Mouse (Mus musculus): ENCODE results near the gene Nxpe3. TPM values are rescaled to one million over a fixed set of nuclear protein-coding genes. Genes with fewer than 3 reads are reported as not detected.

Gene Nxpe3
- total RNA-seq (2015) (4.4 and 6.3 TPM in 2 replicates), total RNA-seq (2017) (4.4 and 6.9 TPM in 2 replicates)

DNA sequence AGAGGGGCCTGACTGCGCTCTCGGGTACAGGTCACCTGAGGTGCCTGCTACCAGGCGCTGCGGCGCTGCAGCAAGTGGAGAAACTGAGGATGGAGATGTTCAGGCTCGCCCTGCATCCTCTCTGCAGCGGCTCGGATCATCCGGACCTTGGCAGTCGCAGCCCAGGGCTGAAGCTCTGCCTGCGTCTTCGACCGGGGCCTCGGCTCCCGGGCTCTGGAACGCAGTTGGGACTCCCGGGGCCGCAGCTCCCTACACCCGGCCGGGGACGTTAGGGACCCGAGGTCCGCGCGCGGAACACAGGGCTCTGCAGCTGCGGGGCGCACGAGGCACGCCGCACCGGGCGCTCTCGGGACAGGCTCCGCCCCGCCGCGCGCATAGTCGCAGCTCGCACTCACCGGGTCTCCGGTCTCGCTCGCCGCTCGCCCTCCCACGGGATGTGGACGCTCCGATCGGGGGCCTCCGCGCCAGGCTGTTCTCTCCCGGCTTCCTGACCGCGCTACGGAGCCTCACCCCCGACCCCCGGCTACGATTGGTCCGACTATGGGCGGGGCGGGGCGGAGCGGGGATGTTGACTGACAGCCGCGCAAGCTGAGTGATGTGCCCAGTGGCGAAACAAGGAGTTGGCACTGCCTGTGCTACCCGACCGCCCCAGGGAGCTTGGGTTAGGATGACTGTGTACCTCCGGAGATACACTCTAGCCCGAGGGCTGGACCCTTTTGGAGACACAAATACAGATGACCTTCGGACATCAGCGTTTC lies at the start of gene Nxpe3:
Gene Nxpe3 (minus strand): TSS at position 393 of the 758 bp plus-strand sequence.
- ATAC-seq (replicated peaks; ENCODE audit: poor library complexity), result peak; percentile 78

DNA sequence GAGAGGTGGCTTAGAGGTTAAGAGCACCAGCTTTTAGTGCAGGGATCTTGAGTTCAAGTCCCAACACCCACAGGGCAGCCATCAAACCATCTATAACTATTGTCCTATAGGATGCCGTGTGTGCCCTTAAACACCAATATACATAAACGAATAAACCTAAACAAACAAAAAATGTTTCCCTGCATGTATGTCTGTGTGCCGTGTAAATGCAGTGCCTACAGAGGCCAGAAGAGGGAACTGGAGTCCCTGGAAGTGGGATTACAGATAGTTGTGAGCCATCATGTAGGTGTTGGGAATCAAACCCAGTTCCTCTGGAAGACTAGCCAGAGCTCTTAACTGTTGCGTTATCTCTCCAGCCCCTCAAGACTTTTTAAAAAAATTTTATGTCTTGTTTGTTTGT lies 45.7 kb upstream of the Nxpe3 start:
- no peak for ATAC-seq (replicated peaks; ENCODE audit: poor library complexity)

DNA sequence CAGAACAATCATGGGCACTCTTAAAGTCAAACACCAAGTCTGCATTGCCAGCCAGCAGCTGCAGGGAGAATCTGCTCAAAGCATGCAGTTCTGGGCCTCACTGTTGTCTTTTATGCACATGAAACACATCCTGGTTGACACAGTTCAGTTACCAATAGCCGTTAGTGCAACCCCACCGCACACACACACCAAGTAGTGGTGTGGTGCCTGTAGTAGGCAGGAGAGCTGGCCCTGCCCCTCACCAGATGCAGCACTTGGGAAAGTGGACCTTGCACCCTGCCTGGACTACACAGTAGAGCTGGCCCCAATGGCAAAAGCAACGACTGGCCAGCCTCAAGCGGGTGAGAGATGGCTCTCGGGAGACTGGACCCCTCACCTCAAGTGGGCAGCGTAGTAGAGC lies 44.6 kb upstream of the Nxpe3 start:
- ATAC-seq (replicated peaks; ENCODE audit: poor library complexity), result no peak

DNA sequence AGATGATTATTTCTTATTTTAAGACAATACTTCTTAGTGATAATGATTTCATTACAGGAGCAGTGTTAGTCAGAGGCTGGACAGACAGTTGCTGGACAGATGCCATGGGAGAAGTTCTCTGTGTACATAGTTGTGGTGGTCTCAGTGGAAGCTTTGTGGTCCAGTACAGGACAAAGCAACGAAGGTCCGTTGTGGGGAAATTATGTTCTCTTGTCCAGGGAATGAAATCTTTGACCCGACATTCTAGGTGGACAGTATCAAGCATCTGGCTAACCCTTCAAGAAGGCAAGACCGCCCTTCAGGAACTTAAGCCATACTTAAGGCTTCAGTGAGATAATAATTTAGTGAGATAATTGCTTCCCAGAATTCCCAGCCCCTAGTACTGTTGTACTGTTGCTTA lies 43.7 kb upstream of the Nxpe3 start:
- no peak for ATAC-seq (replicated peaks; ENCODE audit: poor library complexity)

DNA sequence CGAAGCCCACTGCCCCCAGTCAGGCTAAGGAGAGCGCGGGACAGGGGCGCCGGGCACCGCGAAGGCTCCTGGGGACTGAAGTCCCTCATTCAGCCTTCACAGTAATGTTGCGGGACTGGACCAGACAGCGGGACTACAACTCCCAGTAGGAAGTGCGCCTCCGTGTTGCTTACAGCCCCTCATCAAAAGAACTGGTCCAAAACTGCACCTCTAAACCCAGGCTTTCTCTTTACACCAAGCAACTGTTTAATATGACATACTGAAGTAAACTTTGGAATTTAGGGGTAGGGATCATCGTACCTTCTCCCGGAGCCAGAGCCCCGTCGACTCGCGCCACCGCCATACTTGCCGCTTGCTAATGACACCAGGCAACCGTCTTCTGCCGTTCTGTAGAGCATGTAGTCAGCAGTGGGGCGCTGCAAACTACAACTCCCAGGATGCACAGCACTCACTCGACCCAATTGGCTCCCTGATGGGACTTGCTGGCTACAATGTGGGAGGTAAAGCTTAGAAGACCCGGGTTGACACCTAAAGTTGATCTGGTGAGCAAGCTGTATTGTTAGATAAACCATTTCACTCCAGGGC lies 39.5 kb upstream of the Nxpe3 start, which contains the start of gene Cep97:
Gene Cep97 (minus strand): TSS at position 403 of the 585 bp plus-strand sequence.
- peak; percentile 94 for ATAC-seq (replicated peaks; ENCODE audit: poor library complexity)

DNA sequence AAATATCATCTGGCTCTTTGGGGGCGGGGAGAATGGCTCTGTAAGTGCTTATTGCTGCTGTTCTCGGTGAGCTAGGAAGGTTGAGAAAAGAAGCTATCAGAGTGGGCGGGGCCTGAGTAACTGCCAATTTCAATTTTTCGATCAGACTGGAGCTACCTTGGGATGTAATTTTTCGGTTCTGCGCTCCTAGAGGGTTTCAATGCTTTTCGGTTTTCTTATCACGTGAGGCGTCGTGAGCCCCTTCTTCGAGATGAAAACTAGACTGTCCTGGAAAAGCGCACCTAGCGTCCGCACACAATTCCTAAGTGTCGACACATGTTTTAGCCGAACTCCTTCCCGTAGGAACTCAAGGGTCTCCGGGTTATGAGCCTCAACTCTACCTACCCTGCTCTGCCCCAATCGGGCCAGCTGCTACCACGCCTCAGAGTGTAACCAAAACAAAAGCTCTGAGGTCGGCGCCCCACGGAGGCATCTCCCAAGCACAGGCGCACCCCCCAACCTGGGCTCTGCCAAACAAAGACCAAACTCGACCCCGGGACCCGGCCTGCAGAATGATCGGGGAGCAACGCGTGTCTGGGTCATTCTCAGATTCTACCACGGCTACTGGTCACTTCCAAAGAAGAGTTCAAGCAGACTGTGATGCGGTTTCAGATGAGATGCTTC lies 38.7 kb upstream of the Nxpe3 start:
- ATAC-seq (replicated peaks; ENCODE audit: poor library complexity), result peak; percentile 43

DNA sequence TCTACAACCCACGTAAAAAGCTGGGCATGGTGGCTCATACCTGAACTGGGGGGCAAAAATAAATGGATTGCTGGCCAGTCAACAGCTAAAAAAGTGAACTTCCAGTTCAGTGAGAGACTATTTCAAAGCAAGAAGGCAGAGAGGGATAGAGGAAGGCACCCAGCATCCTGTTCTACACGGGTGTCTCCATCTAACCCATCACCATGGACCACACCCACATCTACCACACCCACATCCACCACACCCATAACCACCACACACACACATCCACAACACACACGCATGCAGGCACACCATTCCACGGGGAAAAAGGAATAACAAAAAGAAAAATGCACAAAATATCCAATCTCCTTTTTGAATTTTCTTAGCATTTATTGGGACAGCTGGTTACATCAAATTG lies 28.9 kb upstream of the Nxpe3 start:
- peak; percentile 39; the same call in 1 of the 2 replicates for ATAC-seq (replicated peaks; ENCODE audit: poor library complexity)

DNA sequence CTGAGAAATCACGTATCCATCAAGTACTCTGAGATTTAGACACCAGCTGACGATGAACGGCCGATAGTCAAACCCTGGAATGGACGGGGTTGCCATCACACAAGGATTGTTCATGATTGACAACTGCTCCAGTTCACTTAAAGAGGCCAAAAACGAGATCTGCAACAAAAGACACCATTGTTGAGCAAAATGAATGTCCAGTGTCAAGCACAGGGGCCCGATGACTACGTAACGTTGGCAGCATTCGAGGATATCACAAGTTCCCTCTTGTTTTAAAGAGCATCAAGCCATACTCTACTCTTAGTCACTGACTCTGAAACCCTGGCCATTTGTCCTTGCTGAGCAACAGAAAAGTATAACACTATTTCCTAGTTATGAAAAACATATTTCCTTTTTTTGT lies 27.0 kb upstream of the Nxpe3 start:
- ATAC-seq (replicated peaks; ENCODE audit: poor library complexity), result no peak

DNA sequence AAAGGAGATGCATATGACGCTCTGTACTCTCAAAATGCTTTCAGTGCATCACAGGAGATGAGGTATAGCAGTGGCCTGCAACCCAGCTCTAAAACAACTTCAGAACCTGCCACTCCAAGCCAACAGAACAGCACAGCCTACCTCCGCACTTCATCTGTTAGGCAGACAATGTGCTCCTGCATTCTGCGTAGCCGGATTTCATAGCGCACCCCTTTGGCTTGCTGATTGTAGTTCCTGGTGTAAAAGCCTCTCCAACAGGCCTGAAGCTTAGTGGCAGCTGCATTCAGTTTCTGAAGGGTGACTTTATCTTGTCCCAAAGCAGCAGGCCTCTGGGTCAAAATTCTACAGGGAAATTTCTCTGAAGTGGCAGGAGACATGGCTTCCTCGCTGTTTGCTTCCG lies 19.6 kb upstream of the Nxpe3 start:
- ATAC-seq (replicated peaks; ENCODE audit: poor library complexity), result no peak

DNA sequence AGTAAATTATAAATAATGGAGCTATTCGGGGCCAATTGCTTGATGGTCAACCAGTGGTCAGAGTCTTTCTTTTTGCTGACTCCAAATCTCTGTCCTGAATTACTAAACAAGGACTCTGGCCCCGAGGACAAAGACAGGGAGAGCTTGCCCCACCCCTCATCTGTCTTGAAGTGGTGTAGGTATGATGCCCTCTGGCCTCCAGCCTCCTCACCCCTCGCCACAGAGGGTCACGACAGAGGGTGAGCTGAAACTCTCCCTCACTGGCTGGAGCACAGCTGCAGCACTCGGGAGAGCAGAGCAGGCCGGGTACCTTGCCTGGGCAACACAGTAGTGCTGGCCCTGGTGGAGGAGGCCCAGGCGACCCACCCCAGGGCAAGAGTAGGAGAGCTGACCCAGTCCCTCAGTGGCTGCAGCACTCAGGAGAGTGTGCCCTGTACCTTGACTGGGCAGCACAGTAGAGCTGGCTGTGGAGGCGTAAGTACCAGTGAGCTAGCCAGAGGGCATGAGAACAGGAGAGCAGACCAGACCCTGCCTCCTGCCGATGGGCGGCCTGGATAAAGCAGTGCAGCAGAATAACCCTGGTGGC lies 15.2 kb upstream of the Nxpe3 start:
- ATAC-seq (replicated peaks; ENCODE audit: poor library complexity), result no peak

DNA sequence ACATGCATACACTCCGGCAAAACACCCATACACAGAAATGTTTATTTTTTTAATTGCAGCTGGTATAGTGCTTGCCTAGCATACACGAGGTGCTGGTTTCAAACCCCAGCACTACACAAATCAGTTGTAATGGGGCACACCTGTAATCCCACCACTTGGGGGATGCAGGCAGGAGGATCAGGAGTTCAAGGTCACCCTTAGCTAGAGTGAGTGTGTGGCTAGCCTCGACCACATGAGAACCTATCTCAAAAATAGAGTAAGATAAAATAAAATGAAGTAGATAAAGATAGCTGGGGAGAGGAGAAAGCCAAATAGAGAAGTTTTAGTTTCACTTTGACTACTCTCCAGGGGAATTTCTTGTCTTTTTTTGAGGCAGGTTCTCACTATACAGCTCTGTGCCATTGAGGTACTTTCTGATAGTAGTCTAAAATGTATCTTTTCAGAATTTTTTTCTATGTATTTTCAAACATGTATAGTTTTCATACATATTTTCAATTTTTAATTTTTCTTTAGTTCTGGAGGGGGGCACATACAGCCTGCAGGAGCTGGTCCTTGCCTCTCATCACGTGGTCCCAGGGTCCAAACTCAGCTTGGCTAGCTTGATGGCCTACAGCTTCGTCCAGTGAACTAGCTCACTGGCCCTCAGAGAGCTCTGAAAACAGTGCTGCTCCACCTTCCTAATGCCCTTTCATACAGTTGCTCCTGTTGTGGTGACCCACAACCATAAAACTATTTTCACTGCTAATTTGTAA lies 12.0 kb upstream of the Nxpe3 start:
- ATAC-seq (replicated peaks; ENCODE audit: poor library complexity), result peak; percentile 70

DNA sequence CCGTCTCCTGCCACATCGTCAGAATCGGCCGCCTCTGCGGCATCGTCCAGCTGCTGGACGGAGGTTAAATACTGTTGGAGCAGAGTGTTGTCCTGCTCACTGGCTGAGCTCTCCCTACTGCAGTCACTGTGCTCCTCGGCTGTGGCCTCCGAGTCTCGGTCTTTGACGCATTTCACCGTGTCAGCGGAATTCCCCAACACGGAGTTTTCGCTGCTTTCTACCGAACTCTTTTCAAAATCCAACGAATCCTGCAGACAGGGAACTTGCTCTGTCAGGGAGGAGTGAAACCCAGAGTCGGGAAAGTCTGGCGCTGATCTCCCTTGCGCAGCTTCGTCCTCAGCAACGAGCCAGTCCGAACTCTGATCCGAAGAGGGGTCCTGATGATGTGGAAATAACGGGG lies 10.3 kb upstream of the Nxpe3 start:
- no peak for ATAC-seq (replicated peaks; ENCODE audit: poor library complexity)

DNA sequence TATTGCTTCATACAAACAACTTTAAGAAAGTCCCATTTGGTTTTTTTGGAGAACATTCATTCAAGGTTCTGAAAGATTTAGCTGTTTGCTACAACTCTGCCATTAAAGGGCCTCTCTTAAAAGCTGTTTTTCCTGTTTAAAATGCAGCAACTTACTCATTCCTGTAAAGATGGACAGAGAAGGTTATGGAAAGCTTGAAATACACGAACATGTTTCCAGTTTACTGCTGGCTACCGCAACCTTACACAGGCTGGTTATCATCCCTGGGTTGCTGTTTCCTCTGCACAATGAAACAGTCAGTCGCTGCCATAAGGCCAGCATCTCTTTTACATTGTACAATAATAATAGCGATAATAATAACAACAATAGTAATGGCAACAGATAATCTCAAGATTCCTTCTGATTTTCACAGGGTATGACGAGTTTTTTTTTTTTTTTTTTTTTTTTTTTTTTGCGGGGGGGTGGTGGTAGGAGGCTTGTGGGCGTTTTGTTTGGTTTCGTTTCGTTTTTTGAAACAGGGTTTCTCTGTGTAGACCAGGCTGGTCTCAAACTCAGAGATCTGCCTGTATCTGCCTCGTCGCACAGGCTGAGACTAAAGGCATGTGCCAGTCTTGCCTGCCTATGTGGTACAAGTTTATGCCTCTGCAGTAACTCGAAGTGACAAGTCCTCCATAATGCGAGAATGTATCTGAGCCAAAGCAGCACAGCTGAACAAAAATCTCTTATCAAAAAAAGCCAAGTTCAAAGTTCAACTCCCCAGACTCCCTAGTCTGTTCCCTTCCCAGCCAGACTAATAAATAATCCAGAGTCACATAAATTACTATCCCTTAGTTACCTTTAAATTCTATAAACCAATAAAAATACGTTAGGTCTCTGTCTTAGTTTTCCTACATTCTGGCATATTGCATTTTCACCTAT lies 7.0 kb upstream of the Nxpe3 start:
- ATAC-seq (replicated peaks; ENCODE audit: poor library complexity), result no peak

DNA sequence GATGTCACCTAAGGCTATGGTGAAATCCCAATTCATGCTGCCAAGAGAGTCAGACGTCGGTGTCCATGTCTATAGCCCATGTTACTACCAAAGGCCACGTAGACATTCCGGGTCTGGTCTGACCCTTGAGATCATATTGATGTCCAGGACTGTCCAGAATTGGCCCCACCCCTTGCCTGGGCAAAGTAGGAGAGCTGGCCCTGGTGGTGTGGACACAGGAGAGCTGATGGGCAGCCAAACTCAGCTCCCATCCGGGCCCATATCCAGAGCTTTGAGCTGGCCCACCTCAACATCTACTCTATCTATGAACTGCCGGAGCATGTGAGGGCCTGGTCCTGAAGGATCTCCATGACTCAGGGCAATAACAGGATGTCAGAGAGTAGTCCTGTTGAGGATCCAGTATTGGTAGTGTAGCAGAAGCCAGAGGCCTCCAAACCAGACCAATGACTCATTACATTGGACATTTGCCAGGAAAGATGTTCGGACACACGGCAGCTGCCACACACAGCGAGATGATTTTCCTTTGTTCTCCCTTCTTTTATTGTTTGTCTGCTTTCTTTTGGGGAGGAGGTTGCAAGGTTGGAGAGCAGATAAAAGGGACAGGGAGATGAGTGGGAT lies 3.4 kb upstream of the Nxpe3 start:
- ATAC-seq (replicated peaks; ENCODE audit: poor library complexity), result no peak

DNA sequence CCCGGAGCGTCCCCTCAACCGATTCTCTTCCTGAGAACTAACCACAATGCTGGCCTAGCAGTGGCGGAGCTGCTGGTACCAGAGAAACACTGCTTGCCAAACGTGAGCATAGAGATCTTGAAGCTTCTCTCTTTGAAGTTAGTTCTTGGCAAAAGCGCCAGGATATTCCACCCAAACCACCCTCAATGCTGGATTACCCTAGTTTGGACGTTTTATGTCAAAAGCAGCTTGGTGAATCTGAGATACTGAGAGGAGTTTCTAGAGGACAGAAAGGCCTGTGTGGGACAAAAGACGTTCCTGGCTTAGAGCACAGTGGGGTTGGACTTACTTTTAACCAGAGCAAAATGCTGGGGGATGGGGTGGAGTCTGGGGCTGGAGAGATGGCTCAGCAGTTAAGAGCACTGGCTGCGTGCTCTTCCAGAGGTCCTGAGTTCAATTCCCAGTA lies 588 bp upstream of the Nxpe3 start:
- ATAC-seq (replicated peaks; ENCODE audit: poor library complexity), result peak; percentile 14; the same call in 1 of the 2 replicates

DNA sequence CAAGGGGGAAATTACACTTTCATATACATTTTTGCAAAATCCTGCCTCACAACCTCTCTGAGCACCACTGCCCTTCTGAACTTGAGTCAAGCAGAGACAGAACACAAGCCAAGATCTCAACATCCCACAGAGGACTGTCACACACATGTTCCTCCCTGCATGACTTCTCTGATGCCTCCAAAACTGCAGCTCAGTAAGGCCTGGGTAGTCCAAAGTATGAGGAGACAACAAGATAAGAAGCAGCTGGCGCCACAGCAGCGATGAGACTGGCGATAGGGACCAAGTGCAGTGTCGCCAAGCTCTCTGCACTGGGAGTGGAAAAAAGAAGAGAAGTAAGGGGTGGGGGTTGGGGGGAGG lies 571 bp downstream of the Nxpe3 start:
- peak; percentile 15 for ATAC-seq (replicated peaks; ENCODE audit: poor library complexity)

DNA sequence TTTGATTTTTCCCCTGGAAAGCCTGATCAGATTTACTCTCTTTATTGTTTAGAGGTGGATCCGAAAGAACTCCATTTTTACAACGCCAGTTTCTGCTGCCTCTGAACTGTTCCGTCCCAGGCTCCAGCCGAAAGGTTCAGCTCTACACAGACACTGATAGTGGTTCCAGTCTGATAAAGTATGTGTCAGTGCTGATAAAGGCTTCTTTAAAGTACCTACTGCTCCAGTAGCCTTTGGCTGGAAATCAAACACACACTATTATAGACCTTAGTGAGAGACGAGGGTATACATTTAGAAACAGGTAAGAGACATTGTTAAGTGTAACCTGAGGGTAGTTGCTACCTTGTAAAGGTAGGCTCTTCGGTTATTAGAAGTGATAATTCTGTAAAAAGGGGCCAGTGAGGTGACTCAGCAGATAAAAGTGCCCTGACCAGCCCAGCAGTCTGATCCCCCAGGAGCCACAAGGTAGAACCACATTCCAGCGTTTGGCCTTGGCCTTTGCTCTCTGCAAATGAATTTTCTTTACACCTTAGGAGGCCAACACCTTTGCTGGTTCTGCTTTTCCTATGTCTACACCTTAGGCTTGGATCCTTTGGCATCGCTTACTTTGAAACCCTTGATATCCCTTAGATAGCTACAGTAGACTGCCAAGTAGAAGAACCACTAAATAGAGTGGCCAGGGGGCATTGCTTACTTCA lies 1.5 kb downstream of the Nxpe3 start:
- no peak for ATAC-seq (replicated peaks; ENCODE audit: poor library complexity)

DNA sequence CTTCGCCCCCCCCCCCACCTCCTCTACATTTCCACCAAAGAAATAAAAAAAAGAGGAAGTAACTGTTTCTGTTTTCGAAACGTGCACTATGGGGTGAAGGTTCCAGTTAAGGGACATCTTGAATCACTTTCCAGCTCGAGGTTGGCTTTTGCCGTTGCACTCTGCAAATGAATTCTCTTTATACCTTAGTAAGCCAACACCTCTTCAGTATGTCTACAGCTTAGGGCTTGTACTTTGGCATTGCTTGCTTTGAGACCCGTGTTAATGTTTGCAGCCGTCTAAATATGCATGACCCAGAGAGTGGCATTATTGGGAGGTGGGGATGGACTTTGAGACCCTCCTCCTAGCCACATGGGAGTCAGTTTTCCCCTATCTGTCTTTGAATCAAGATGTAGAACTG lies 2.6 kb downstream of the Nxpe3 start:
- no peak for ATAC-seq (replicated peaks; ENCODE audit: poor library complexity)

DNA sequence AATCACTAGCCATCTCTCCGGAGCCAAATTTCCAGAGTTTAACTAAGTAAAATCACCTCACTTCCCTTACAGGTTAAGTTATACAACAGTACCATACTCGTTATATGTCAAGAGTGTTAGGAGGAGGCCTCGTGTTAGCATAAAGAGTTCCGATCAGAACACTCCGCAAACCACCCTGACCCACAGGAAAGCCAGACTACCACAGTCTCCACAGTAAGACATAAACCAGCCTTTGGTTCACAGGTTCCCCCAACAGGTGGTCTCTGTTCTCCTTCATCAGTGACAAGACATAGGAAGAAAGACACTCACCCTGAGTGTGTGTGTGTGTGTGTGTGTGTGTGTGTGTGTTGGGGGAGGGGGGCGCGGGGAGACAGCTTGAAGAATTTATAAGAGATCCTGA lies 3.7 kb downstream of the Nxpe3 start:
- ATAC-seq (replicated peaks; ENCODE audit: poor library complexity), result no peak
